Mouse (Mus musculus) CH12.LX (cell line): ENCODE data around the gene Ttc6.

ENCODE experiments used
- CTCF ChIP-seq, 2 experiments: IDR thresholded peaks in 1 of 2; conservative IDR thresholded peaks in 1 of 2; 2 replicates each; pipeline ENCODE4 v1.5.1; 2011 to 2012; ENCODE audit warnings: low read depth in 2 of 2, low read length in 2 of 2, improper control_type of control experiment in 1 of 2, inconsistent platforms in 1 of 2, mild to moderate bottlenecking in 1 of 2, moderate library complexity in 1 of 2
- EP300 ChIP-seq: IDR thresholded peaks from 2 replicates; pipeline ENCODE4 v1.6.1; 2011; ENCODE audit warnings: low read length, improper control_type of control experiment
- JUND ChIP-seq: conservative IDR thresholded peaks from 2 replicates; pipeline ENCODE4 v1.6.1; 2011; ENCODE audit warnings: low read depth, low read length, improper control_type of control experiment
- MAFK ChIP-seq: IDR thresholded peaks from 2 replicates; pipeline ENCODE4 v1.6.1; 2011; ENCODE audit warnings: low read length, improper control_type of control experiment; ENCODE audit not compliant: insufficient replicate concordance
- NRF1 ChIP-seq: IDR thresholded peaks from 2 replicates; pipeline ENCODE4 v1.6.1; 2014; ENCODE audit warnings: low read depth, mild to moderate bottlenecking, inconsistent platforms, low read length, improper control_type of control experiment, moderate library complexity
- POLR2A ChIP-seq: IDR thresholded peaks from 2 replicates; pipeline ENCODE4 v1.6.1; 2011; ENCODE audit warnings: low read depth, mild to moderate bottlenecking, improper control_type of control experiment, low read length
- SIN3A ChIP-seq: IDR thresholded peaks from 2 replicates; pipeline ENCODE4 v1.6.1; 2012; ENCODE audit warnings: low read length, improper control_type of control experiment, inconsistent platforms
- UBTF ChIP-seq: IDR thresholded peaks from 2 replicates; pipeline ENCODE4 v1.6.1; 2012; ENCODE audit warnings: low read depth, mild to moderate bottlenecking, inconsistent platforms, low read length, improper control_type of control experiment, moderate library complexity
- ZC3H11A ChIP-seq: IDR thresholded peaks from 2 replicates; pipeline ENCODE4 v1.6.1; 2012; ENCODE audit warnings: low read depth, mild to moderate bottlenecking, inconsistent platforms, low read length, improper control_type of control experiment
- ZNF384 ChIP-seq: IDR thresholded peaks from 2 replicates; pipeline ENCODE4 v1.6.1; 2012; ENCODE audit warnings: low read depth, low read length, improper control_type of control experiment, inconsistent platforms

GRCm38 (mm10) chr12:57554091-57554490 is 9.8 kb upstream of the Ttc6 start:
- TF ChIP-seq CTCF (conservative IDR thresholded peaks at IDR 0.05 in 1 of 2, IDR thresholded peaks at IDR 0.05 in 1 of 2; ENCODE audit: low read depth in 2 of 2, low read length in 2 of 2) = no peak
- no peak for TF ChIP-seq POLR2A
- no peak for TF ChIP-seq NRF1
- TF ChIP-seq ZC3H11A = no peak
- TF ChIP-seq ZNF384 = no peak
- TF ChIP-seq UBTF = no peak
- TF ChIP-seq JUND = no peak
- no peak for TF ChIP-seq EP300
- TF ChIP-seq MAFK = no peak
- no peak for TF ChIP-seq SIN3A
